Mouse (Mus musculus): Measurements from ENCODE around the gene Efcc1.

DNA sequence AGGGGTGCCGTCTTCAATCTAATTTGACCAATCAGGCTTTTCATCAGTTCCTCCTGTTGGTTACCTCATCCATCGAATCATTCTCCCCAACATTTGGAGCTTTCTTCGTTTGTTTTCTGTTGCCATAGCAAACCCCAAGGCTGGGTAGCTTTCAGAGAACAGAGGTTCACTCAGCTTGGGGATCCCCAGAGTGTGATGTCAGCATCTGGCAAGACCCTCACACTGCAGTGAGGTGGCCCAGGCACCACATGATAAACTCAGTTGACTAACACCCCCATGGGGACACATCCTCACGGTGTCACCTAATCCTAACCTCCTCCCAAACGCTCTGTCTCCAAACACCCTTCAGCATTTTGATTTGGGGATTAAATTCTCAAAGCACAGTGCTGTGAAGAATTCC, 12.6 kb downstream of the Efcc1 start:
- TF ChIP-seq CTCF (IDR thresholded peaks at IDR 0.05; ENCODE audit: control insufficient read depth, insufficient read depth, low read length) = no peak
- TF ChIP-seq POLR2A (IDR thresholded peaks at IDR 0.05; ENCODE audit: borderline replicate concordance, control insufficient read depth, low read depth, low read length) = no peak

Data from bone marrow, adult 2 months (tissue).